Mouse (Mus musculus): Measurements from ENCODE around the gene Slc37a1.

DNA sequence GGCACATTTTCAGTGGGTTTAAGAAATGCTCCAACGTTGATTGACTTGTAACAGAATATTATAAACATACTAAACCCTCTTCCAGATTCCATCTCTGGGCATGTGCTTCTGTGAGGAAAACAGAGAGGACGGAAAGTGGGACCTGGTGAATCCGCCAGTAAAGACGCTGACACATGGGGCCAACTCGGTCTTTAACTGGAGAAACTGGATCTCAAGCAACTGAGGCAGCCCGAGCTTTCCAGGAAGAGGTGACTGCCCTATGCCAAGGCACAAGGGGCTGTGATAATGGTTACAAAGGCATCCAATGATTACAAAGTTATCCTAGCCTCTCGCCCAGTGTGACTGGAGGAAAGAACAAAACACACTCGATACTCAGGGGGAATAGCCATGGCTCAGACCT lies 45.4 kb upstream of the Slc37a1 start:
- TF ChIP-seq CTCF (IDR thresholded peaks at IDR 0.05) (no peak), POLR2A (IDR thresholded peaks at IDR 0.05; ENCODE audit: insufficient read depth, low read depth, low read length) (no peak)
